Mouse (Mus musculus): Measurements from ENCODE around the gene Fam126a. TPM values are rescaled to one million over a fixed set of nuclear protein-coding genes. Genes with fewer than 3 reads are reported as not detected.

Fam126a gene
- 4.6 and 5.7 TPM in 2 replicates for polyA plus RNA-seq (2012; rRNA removed)

- no peak for DNase-seq (ENCODE audit: low read depth)
Measured at GRCm38 (mm10) chr5:24030579-24030969, at the start of gene Fam126a. Gene Fam126a, minus strand, starts transcription at chr5:24030690.

GRCm38 (mm10) chr5:24078420-24079179, 48.1 kb upstream of the Fam126a start:
- DNase-seq (ENCODE audit: low read depth): no peak

- no peak for DNase-seq (ENCODE audit: low read depth)
Measured at GRCm38 (mm10) chr5:24077739-24078306, 47.3 kb upstream of the Fam126a start.

- no peak for DNase-seq (ENCODE audit: low read depth)
Measured at GRCm38 (mm10) chr5:24076986-24077718, 46.7 kb upstream of the Fam126a start.

- no peak for DNase-seq (ENCODE audit: low read depth)
Measured at GRCm38 (mm10) chr5:24072031-24072430, 41.5 kb upstream of the Fam126a start.

- DNase-seq (ENCODE audit: low read depth): no peak
Measured at GRCm38 (mm10) chr5:24068955-24069354, 38.5 kb upstream of the Fam126a start.

- no peak for DNase-seq (ENCODE audit: low read depth)
Measured at GRCm38 (mm10) chr5:24063545-24063944, 33.1 kb upstream of the Fam126a start.

GRCm38 (mm10) chr5:24063034-24063433, 32.5 kb upstream of the Fam126a start:
- DNase-seq (ENCODE audit: low read depth): no peak

GRCm38 (mm10) chr5:24060949-24061348, 30.5 kb upstream of the Fam126a start:
- DNase-seq (ENCODE audit: low read depth): no peak

- no peak for DNase-seq (ENCODE audit: low read depth)
Measured at GRCm38 (mm10) chr5:24057592-24057991, 27.1 kb upstream of the Fam126a start.

- no peak for DNase-seq (ENCODE audit: low read depth)
Measured at GRCm38 (mm10) chr5:24056865-24057264, 26.4 kb upstream of the Fam126a start.

GRCm38 (mm10) chr5:24054382-24054781, 23.9 kb upstream of the Fam126a start:
- DNase-seq (ENCODE audit: low read depth): no peak

- no peak for DNase-seq (ENCODE audit: low read depth)
Measured at GRCm38 (mm10) chr5:24053245-24054190, 23.0 kb upstream of the Fam126a start.

GRCm38 (mm10) chr5:24051755-24052675, 21.5 kb upstream of the Fam126a start:
- DNase-seq (ENCODE audit: low read depth): no peak

- no peak for DNase-seq (ENCODE audit: low read depth)
Measured at GRCm38 (mm10) chr5:24047821-24048220, 17.3 kb upstream of the Fam126a start.

- DNase-seq (ENCODE audit: low read depth): no peak
Measured at GRCm38 (mm10) chr5:24047001-24047400, 16.5 kb upstream of the Fam126a start.

- DNase-seq (ENCODE audit: low read depth): no peak
Measured at GRCm38 (mm10) chr5:24045998-24046631, 15.6 kb upstream of the Fam126a start.

GRCm38 (mm10) chr5:24044387-24044786, 13.9 kb upstream of the Fam126a start:
- DNase-seq (ENCODE audit: low read depth): no peak

GRCm38 (mm10) chr5:24043367-24043766, 12.9 kb upstream of the Fam126a start:
- DNase-seq (ENCODE audit: low read depth): no peak

- DNase-seq (ENCODE audit: low read depth): no peak
Measured at GRCm38 (mm10) chr5:24041341-24041852, 10.9 kb upstream of the Fam126a start.

Measured in gonadal fat pad, adult 2 months (tissue).